Mouse (Mus musculus): Measurements from ENCODE around the gene Ppp2r2c. TPM values are rescaled to one million over a fixed set of nuclear protein-coding genes. Genes with fewer than 3 reads are reported as not detected.
"Not testable (repeated sequence)": the region's sequence is repeated elsewhere in the genome, so short reads cannot be mapped to it uniquely, and the experiment has no call there.

Ppp2r2c gene
- polyA plus RNA-seq, 1 experiment from 2014 or later = 0.08 TPM

DNA sequence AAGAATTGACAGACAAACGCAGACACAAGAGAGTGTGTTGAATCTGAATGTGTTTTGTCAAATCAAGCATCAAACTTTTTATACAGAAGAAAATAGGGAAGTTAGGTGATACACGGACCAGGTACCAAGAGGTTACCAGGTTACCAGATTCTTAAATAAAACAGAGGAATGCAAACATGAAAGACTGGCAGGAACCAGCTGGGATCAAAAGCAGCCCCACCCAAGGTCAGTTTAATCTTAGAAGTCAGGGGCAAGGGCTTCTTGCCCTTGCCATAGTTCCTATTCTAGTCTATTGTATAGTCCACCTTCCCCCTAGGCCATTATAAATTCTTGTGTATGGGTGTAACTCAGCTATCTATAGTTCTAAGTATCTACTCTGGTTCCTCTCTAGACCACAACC lies 70.7 kb downstream of the Ppp2r2c start:
- WGBS = 57% methylated on average over 2 of the region's 2 CpGs
- H3K4me1 ChIP-seq (ENCODE audit: control insufficient read depth, insufficient read depth, low read length) = peaks cover 15% of the 10 kb centered on the region
- H3K9me3 ChIP-seq (replicated peaks; ENCODE audit: control insufficient read depth, low read length); H3K27me3 ChIP-seq (ENCODE audit: control insufficient read depth, insufficient read depth, low read length); H3K4me3 ChIP-seq (ENCODE audit: low read length); H3K9ac ChIP-seq (ENCODE audit: low read length); ATAC-seq (replicated peaks; ENCODE audit: extremely low read depth, insufficient read depth, low FRiP score); H3K4me2 ChIP-seq (ENCODE audit: low read depth, low read length); H3K36me3 ChIP-seq (ENCODE audit: control insufficient read depth, insufficient read depth); H3K27ac ChIP-seq (ENCODE audit: low read length): not testable (repeated sequence)

DNA sequence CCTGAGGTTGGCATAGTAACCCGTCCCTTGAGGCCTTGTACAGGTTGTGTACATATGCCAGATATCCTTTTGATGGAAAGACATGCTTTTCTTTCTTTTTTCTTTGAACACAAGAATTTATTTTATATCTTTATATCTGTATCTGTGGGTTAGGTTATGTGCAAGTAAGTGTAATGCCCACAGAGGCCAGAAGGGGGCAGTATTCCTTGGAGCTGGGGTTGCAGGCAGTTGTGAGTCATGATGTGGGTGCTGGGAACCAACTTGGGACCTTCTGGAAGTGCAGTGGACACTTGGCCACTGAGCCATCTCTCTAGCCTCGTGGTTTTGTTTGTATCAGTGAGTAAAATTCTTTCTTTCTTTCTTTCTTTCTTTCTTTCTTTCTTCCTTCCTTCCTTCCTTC lies 74.1 kb downstream of the Ppp2r2c start:
- H3K36me3 ChIP-seq (ENCODE audit: control insufficient read depth, insufficient read depth) = no peaks in the 10 kb centered on the region
- no peak overlapping the region for H3K4me3 ChIP-seq (ENCODE audit: low read length)
- H3K9me3 ChIP-seq (replicated peaks; ENCODE audit: control insufficient read depth, low read length) = no peaks in the 10 kb centered on the region
- H3K4me1 ChIP-seq (ENCODE audit: control insufficient read depth, insufficient read depth, low read length) = no peaks in the 10 kb centered on the region
- H3K4me2 ChIP-seq (ENCODE audit: low read depth, low read length) = no peak overlapping the region
- no peak overlapping the region for H3K27ac ChIP-seq (ENCODE audit: low read length)
- ATAC-seq (replicated peaks; ENCODE audit: extremely low read depth, insufficient read depth, low FRiP score) = no peak
- H3K27me3 ChIP-seq (ENCODE audit: control insufficient read depth, insufficient read depth, low read length) = peaks cover 3% of the 10 kb centered on the region; the same call in 1 of the 2 replicates
- H3K9ac ChIP-seq (ENCODE audit: low read length) = no peak overlapping the region
- 76% methylated on average over 2 of the region's 2 CpGs for WGBS

DNA sequence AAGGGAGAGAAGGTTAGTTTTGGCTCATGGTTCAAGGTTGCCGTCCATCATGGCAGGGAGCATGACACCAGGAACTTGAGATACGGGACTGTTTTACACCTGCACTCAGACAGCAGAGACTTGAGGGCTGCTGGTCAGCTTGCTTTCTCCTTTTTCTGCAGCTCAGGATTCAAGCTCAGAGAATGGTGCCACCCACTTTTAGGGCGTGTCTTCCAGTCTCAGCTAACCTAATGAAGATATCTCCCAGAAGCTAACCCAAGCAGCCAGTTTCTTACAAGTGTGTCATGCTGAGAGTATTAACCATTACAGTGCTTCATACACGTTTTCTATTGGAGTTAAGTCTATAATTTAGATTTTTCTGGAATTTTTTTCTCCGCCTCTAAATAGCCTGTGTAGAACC lies 76.2 kb downstream of the Ppp2r2c start:
- Histone ChIP-seq H3K4me3 (ENCODE audit: low read length) (no peak overlapping the region), H3K27ac (ENCODE audit: low read length) (no peak overlapping the region)
- 56% methylated on average over 5 of the region's 5 CpGs for WGBS

DNA sequence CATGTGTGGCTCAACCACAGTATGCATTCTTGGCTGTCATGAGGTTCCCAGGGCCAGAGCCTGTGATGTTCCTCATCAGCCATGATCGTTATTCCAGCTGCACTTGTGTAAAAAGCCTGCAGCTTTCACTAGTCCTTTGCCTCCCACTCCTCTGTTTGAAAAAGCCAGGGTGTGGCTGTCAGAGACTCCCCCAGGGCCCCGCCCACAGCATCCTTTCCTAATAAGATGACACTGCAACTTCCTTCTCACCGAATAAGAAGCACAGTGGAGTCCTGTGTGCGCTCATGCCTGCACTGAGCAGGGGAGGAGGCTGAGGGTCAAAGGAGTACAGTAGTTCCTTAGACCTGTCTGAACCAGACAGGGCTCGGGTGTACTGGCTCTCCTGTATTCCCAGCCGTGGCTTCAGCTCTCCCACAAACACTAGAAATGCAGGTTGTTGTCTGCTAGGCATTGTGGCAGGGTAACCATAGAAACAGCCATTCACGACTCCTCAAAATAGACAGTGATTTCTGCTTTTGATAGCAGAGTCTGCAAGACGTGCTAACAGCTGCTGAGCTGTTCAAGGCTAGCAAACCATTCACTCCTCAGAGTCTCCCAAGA lies 76.9 kb downstream of the Ppp2r2c start:
- Histone ChIP-seq H3K9me3 (replicated peaks; ENCODE audit: control insufficient read depth, low read length) (no peaks in the 10 kb centered on the region), H3K27me3 (ENCODE audit: control insufficient read depth, insufficient read depth, low read length) (peaks cover 9% of the 10 kb centered on the region; the same call in 1 of the 2 replicates), H3K4me2 (ENCODE audit: low read depth, low read length) (no peak overlapping the region), H3K36me3 (ENCODE audit: control insufficient read depth, insufficient read depth) (no peaks in the 10 kb centered on the region), H3K4me3 (ENCODE audit: low read length) (no peak overlapping the region), H3K9ac (ENCODE audit: low read length) (no peak overlapping the region), H3K4me1 (ENCODE audit: control insufficient read depth, insufficient read depth, low read length) (no peaks in the 10 kb centered on the region), H3K27ac (ENCODE audit: low read length) (no peak overlapping the region)
- 42% methylated on average over 8 of the region's 8 CpGs for WGBS
- ATAC-seq (replicated peaks; ENCODE audit: extremely low read depth, insufficient read depth, low FRiP score) = no peak

More for the DNA sequence above, 76.2 kb downstream of the Ppp2r2c start:
- Histone ChIP-seq H3K27me3 (ENCODE audit: control insufficient read depth, insufficient read depth, low read length) (peaks cover 9% of the 10 kb centered on the region; the same call in 1 of the 2 replicates), H3K4me2 (ENCODE audit: low read depth, low read length) (no peak overlapping the region), H3K9ac (ENCODE audit: low read length) (no peak overlapping the region), H3K36me3 (ENCODE audit: control insufficient read depth, insufficient read depth) (no peaks in the 10 kb centered on the region), H3K4me1 (ENCODE audit: control insufficient read depth, insufficient read depth, low read length) (no peaks in the 10 kb centered on the region), H3K9me3 (replicated peaks; ENCODE audit: control insufficient read depth, low read length) (no peaks in the 10 kb centered on the region)
- no peak for ATAC-seq (replicated peaks; ENCODE audit: extremely low read depth, insufficient read depth, low FRiP score)

DNA sequence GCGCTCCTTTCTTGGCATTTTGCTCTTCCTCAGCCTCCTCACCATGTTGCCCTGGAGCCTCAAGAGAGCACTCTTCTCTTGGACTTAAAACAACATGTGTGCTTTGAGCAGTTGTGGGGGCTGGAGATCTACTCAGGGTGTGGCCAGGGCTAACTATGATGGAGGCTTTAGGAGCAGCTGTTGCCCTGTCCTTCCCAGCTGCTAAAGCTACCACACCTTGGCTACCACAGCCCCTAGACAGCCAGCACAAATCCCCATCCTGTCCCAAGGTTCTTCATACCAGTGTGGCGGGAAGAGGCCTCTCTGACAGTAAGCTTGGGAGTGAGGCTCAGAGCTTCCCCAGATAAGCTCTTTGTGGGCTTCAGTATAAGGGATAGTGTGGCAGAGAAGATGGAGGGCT lies 77.4 kb downstream of the Ppp2r2c start:
- ATAC-seq (replicated peaks; ENCODE audit: extremely low read depth, insufficient read depth, low FRiP score) = no peak
- WGBS = 83% methylated on average over 2 of the region's 2 CpGs
- no peak overlapping the region for H3K9ac ChIP-seq (ENCODE audit: low read length)
- H3K4me3 ChIP-seq (ENCODE audit: low read length) = no peak overlapping the region
- no peak overlapping the region for H3K4me2 ChIP-seq (ENCODE audit: low read depth, low read length)
- no peaks in the 10 kb centered on the region for H3K36me3 ChIP-seq (ENCODE audit: control insufficient read depth, insufficient read depth)
- H3K9me3 ChIP-seq (replicated peaks; ENCODE audit: control insufficient read depth, low read length) = no peaks in the 10 kb centered on the region
- H3K27ac ChIP-seq (ENCODE audit: low read length) = no peak overlapping the region
- no peaks in the 10 kb centered on the region for H3K4me1 ChIP-seq (ENCODE audit: control insufficient read depth, insufficient read depth, low read length)
- peaks cover 9% of the 10 kb centered on the region; the same call in 1 of the 2 replicates for H3K27me3 ChIP-seq (ENCODE audit: control insufficient read depth, insufficient read depth, low read length)

DNA sequence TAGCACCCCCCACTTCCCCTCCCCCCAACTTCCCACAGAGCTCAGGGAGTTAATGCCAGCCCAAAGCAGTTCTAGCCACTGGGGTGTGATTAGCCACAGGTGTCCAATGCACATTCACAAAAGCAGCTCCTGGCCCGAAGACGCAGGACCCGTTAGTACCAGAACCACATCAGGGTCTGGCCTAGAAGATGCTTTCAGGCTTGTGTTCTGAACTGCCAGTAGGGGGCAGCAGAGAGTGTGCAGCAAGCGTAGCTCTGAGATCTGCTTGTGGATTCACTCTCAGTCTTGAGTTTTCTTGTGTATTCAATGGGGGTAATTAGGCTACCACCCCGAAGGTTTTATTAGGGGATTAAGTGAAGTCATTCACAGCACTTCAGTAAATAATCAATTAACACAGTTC lies 78.1 kb downstream of the Ppp2r2c start:
- Histone ChIP-seq H3K27ac (ENCODE audit: low read length) (no peak overlapping the region), H3K4me2 (ENCODE audit: low read depth, low read length) (no peak overlapping the region), H3K27me3 (ENCODE audit: control insufficient read depth, insufficient read depth, low read length) (peaks cover 9% of the 10 kb centered on the region; the same call in 1 of the 2 replicates), H3K9me3 (replicated peaks; ENCODE audit: control insufficient read depth, low read length) (no peaks in the 10 kb centered on the region), H3K4me1 (ENCODE audit: control insufficient read depth, insufficient read depth, low read length) (no peaks in the 10 kb centered on the region), H3K9ac (ENCODE audit: low read length) (no peak overlapping the region), H3K36me3 (ENCODE audit: control insufficient read depth, insufficient read depth) (no peaks in the 10 kb centered on the region), H3K4me3 (ENCODE audit: low read length) (no peak overlapping the region)
- ATAC-seq (replicated peaks; ENCODE audit: extremely low read depth, insufficient read depth, low FRiP score) = no peak
- 11% methylated on average over 5 of the region's 5 CpGs for WGBS

DNA sequence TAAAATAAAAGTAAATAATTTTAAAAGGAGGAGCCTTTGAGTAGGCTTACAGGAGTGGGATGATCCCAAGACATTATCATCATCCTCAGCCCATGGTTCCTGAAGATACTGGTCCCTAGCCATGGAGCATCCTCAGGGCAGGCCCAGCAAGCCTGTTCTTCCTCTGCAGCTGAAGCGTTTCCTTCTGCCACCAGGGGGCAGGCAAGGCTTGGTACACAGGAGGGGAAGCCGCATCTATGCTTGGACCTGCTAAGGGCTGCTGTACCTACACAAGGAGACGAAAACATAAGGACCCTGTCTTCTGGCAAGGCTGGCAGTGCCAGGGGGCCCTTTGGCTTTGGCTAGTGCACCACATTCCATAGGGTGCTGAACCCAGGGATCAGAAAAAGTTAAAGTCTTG lies 80.5 kb downstream of the Ppp2r2c start:
- H3K4me2 ChIP-seq (ENCODE audit: low read depth, low read length) = no peak overlapping the region
- ATAC-seq (replicated peaks; ENCODE audit: extremely low read depth, insufficient read depth, low FRiP score) = no peak

DNA sequence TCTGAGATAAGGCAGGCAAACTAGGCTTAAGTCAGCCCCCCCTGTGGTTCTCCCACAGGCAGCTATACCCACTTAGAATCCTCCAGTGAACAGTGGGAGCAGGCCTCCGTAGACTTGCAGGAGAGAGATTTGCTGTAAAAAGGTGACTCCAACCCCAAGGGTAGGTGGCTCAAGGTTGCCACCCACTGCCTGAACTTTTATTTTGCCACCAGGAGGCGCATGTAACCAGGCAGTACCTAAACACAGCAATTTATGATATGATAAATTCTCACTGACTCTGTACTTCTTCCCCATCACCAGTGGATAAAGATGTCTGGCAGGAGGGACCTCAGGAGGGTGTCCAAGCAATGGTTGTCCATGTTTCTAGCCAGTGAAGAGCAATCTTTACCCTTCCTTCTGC lies 82.6 kb downstream of the Ppp2r2c start:
- Histone ChIP-seq H3K9ac (ENCODE audit: low read length) (no peak overlapping the region), H3K4me1 (ENCODE audit: control insufficient read depth, insufficient read depth, low read length) (no peaks in the 10 kb centered on the region), H3K27ac (ENCODE audit: low read length) (no peak overlapping the region), H3K27me3 (ENCODE audit: control insufficient read depth, insufficient read depth, low read length) (peaks cover 6% of the 10 kb centered on the region; the same call in 1 of the 2 replicates), H3K4me3 (ENCODE audit: low read length) (no peak overlapping the region), H3K4me2 (ENCODE audit: low read depth, low read length) (no peak overlapping the region), H3K36me3 (ENCODE audit: control insufficient read depth, insufficient read depth) (no peaks in the 10 kb centered on the region), H3K9me3 (replicated peaks; ENCODE audit: control insufficient read depth, low read length) (no peaks in the 10 kb centered on the region)
- ATAC-seq (replicated peaks; ENCODE audit: extremely low read depth, insufficient read depth, low FRiP score) = no peak
- 48% methylated on average over 2 of the region's 2 CpGs for WGBS

More for the DNA sequence above, 80.5 kb downstream of the Ppp2r2c start:
- no peaks in the 10 kb centered on the region for H3K9me3 ChIP-seq (replicated peaks; ENCODE audit: control insufficient read depth, low read length)
- H3K4me3 ChIP-seq (ENCODE audit: low read length) = no peak overlapping the region
- no peaks in the 10 kb centered on the region for H3K36me3 ChIP-seq (ENCODE audit: control insufficient read depth, insufficient read depth)
- H3K4me1 ChIP-seq (ENCODE audit: control insufficient read depth, insufficient read depth, low read length) = no peaks in the 10 kb centered on the region
- WGBS = 0% methylated on average over 3 of the region's 3 CpGs
- no peak overlapping the region for H3K27ac ChIP-seq (ENCODE audit: low read length)
- H3K27me3 ChIP-seq (ENCODE audit: control insufficient read depth, insufficient read depth, low read length) = peaks cover 9% of the 10 kb centered on the region; the same call in 1 of the 2 replicates
- no peak overlapping the region for H3K9ac ChIP-seq (ENCODE audit: low read length)

DNA sequence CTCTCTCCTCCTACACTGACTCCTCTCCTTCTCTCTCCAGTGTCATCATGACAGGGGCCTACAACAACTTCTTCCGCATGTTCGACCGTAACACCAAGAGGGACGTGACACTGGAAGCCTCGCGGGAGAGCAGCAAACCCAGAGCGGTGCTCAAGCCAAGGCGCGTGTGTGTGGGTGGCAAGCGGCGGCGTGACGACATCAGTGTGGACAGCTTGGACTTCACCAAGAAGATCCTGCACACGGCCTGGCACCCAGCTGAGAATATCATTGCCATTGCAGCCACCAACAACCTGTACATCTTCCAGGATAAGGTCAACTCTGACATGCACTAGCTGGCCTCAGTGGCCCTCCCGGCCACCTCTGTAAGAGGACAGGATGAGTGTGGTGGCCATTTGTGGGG lies 84.0 kb downstream of the Ppp2r2c start:
- H3K4me3 ChIP-seq (ENCODE audit: low read length) = no peak overlapping the region
- no peaks in the 10 kb centered on the region for H3K9me3 ChIP-seq (replicated peaks; ENCODE audit: control insufficient read depth, low read length)
- no peak overlapping the region for H3K9ac ChIP-seq (ENCODE audit: low read length)
- H3K4me1 ChIP-seq (ENCODE audit: control insufficient read depth, insufficient read depth, low read length) = no peaks in the 10 kb centered on the region
- H3K36me3 ChIP-seq (ENCODE audit: control insufficient read depth, insufficient read depth) = no peaks in the 10 kb centered on the region
- H3K27me3 ChIP-seq (ENCODE audit: control insufficient read depth, insufficient read depth, low read length) = peaks cover 6% of the 10 kb centered on the region; the same call in 1 of the 2 replicates
- no peak overlapping the region for H3K27ac ChIP-seq (ENCODE audit: low read length)
- no peak for ATAC-seq (replicated peaks; ENCODE audit: extremely low read depth, insufficient read depth, low FRiP score)
- 87% methylated on average over 15 of the region's 15 CpGs for WGBS
- no peak overlapping the region for H3K4me2 ChIP-seq (ENCODE audit: low read depth, low read length)

Data from heart, embryonic 16.5 days (tissue).